Mouse (Mus musculus) heart, embryonic 11.5 days (tissue): ENCODE data around the gene Kmt2d. TPM values are rescaled to one million over a fixed set of nuclear protein-coding genes. Genes with fewer than 3 reads are reported as not detected.

ENCODE experiments used
- ATAC-seq: fragments of 200-750 bp; cut with Nextera tagmentation; replicated peaks from 2 replicates; pipeline ENCODE4 v1.8.0; 2017; ENCODE audit warnings: moderate library complexity; ENCODE audit not compliant: insufficient number of reproducible peaks, low FRiP score, low TSS enrichment
- H3K27ac ChIP-seq: fragments of 300-500 bp; sonication (generic); 2 replicates; pipeline ENCODE4 v1.5.1; 2014; ENCODE audit warnings: mild to moderate bottlenecking, low read depth, low read length
- H3K27me3 ChIP-seq: fragments of 300-500 bp; sonication (generic); 2 replicates; pipeline ENCODE4 v1.6.1; 2014; ENCODE audit warnings: mild to moderate bottlenecking, low read length, mixed read lengths; ENCODE audit not compliant: control insufficient read depth, insufficient read depth
- H3K36me3 ChIP-seq: fragments of 300-500 bp; sonication (generic); 2 replicates; pipeline ENCODE4 v1.6.1; 2014; ENCODE audit warnings: mild to moderate bottlenecking, low read length, moderate library complexity, mixed read lengths; ENCODE audit not compliant: control insufficient read depth, insufficient read depth
- H3K4me1 ChIP-seq: fragments of 300-500 bp; sonication (generic); 2 replicates; pipeline ENCODE4 v1.6.1; 2014; ENCODE audit warnings: low read length; ENCODE audit not compliant: control insufficient read depth, insufficient read depth
- H3K4me2 ChIP-seq: fragments of 300-500 bp; sonication (generic); 2 replicates; pipeline ENCODE4 v1.6.1; 2014; ENCODE audit warnings: mild to moderate bottlenecking, moderate library complexity
- H3K4me3 ChIP-seq: fragments of 300-500 bp; sonication (generic); 2 replicates; pipeline ENCODE4 v1.5.1; 2014; ENCODE audit warnings: low read depth, low read length
- H3K9ac ChIP-seq: fragments of 300-500 bp; sonication (generic); 2 replicates; pipeline ENCODE4 v1.6.1; 2014; ENCODE audit warnings: mild to moderate bottlenecking, low read depth, low read length, moderate library complexity
- H3K9me3 ChIP-seq: fragments of 300-500 bp; sonication (generic); replicated peaks from 2 replicates; pipeline ENCODE4 v1.6.1; 2016; ENCODE audit warnings: low read length; ENCODE audit not compliant: control insufficient read depth
- WGBS: fragments of 180-500 bp; shearing (Covaris S2); extraction: QIAGEN DNeasy Blood & Tissue Kit; methylation state at CpG from one replicate; pipeline ENCODE4 v1.1.7; 2014; ENCODE audit not compliant: insufficient replicate concordance; 5-methylcytosine and 5-hydroxymethylcytosine counted together
- polyA plus RNA-seq: library from polyadenylated mRNA; unstranded; fragments of >200 nt; fragmentation: Nextera tagmentation; extraction: Ambion mirVana; gene quantifications from 2 replicates; pipeline ENCODE4 v1.2.1, GENCODE M21; 2014

Gene Kmt2d
- polyA plus RNA-seq, 1 experiment from 2014 or later = 16.1 TPM

GRCm38 (mm10) chr15:98785744-98786143 lies 85.3 kb downstream of the Kmt2d start:
- Histone ChIP-seq H3K4me2 (no peak overlapping the region), H3K4me1 (peaks cover 2% of the 10 kb centered on the region), H3K27me3 (peaks cover 61% of the 10 kb centered on the region), H3K27ac (no peak overlapping the region), H3K36me3 (no peaks in the 10 kb centered on the region), H3K9me3 (no peaks in the 10 kb centered on the region), H3K4me3 (no peak overlapping the region), H3K9ac (no peak overlapping the region)
- no peak for ATAC-seq
- 35% methylated on average over 7 of the region's 7 CpGs for WGBS

Other genes with a start within 250 kb of the Kmt2d start
- gene Cacnb3, start 240.4 kb downstream of the Kmt2d start, polyA plus RNA-seq = 9.8 and 9.9 TPM in 2 replicates
- 11.2 and 19.6 TPM in 2 replicates for gene Ddx23, start 208.3 kb downstream of the Kmt2d start, polyA plus RNA-seq
- 1.2 and 1.6 TPM in 2 replicates for gene Rnd1, start 193.7 kb downstream of the Kmt2d start, polyA plus RNA-seq
- gene Ccdc65, start 163.0 kb downstream of the Kmt2d start, polyA plus RNA-seq = 0.23 and 0.37 TPM in 2 replicates
- gene Fkbp11, start 143.0 kb downstream of the Kmt2d start, polyA plus RNA-seq = 20.4 and 21.1 TPM in 2 replicates
- 22.8 and 30.7 TPM in 2 replicates for gene Arf3, start 108.0 kb downstream of the Kmt2d start, polyA plus RNA-seq
- gene Wnt10b, start 93.1 kb downstream of the Kmt2d start, polyA plus RNA-seq = not detected in 2 replicates
- gene Wnt1, start 81.3 kb downstream of the Kmt2d start, polyA plus RNA-seq = not detected in 2 replicates
- gene Ddn, start 61.7 kb downstream of the Kmt2d start, polyA plus RNA-seq = 0.11 and 0.25 TPM in 2 replicates
- 72.1 and 74.7 TPM in 2 replicates for gene Prkag1, start 39.7 kb downstream of the Kmt2d start, polyA plus RNA-seq
- gene Rhebl1, start 23.3 kb upstream of the Kmt2d start, polyA plus RNA-seq = 6.5 and 8.8 TPM in 2 replicates
- 2.5 and 5.0 TPM in 2 replicates for gene Dhh, start 27.3 kb upstream of the Kmt2d start, polyA plus RNA-seq
- gene Lmbr1l, start 47.0 kb upstream of the Kmt2d start, polyA plus RNA-seq = 4.0 and 5.7 TPM in 2 replicates
- gene Tuba1b, start 63.4 kb upstream of the Kmt2d start, polyA plus RNA-seq = 1,819 and 1,826 TPM in 2 replicates
- gene Gm49450, start 82.3 kb upstream of the Kmt2d start, polyA plus RNA-seq = not detected in 2 replicates
- 1,237 and 1,376 TPM in 2 replicates for gene Tuba1a, start 82.5 kb upstream of the Kmt2d start, polyA plus RNA-seq
- 167 and 169 TPM in 2 replicates for gene Tuba1c, start 158.7 kb upstream of the Kmt2d start, polyA plus RNA-seq
- 0.09 and 0.59 TPM in 2 replicates for gene Prph, start 184.0 kb upstream of the Kmt2d start, polyA plus RNA-seq
- gene Troap, start 203.4 kb upstream of the Kmt2d start, polyA plus RNA-seq = 21.1 and 22.0 TPM in 2 replicates
- gene C1ql4, start 216.6 kb upstream of the Kmt2d start, polyA plus RNA-seq = 0.20 and 0.27 TPM in 2 replicates
- gene Dnajc22, start 222.0 kb upstream of the Kmt2d start, polyA plus RNA-seq = 0.96 and 1.7 TPM in 2 replicates